Comparison of ENCODE assay signal across 9 mouse cellular contexts in the genomic region with DNA sequence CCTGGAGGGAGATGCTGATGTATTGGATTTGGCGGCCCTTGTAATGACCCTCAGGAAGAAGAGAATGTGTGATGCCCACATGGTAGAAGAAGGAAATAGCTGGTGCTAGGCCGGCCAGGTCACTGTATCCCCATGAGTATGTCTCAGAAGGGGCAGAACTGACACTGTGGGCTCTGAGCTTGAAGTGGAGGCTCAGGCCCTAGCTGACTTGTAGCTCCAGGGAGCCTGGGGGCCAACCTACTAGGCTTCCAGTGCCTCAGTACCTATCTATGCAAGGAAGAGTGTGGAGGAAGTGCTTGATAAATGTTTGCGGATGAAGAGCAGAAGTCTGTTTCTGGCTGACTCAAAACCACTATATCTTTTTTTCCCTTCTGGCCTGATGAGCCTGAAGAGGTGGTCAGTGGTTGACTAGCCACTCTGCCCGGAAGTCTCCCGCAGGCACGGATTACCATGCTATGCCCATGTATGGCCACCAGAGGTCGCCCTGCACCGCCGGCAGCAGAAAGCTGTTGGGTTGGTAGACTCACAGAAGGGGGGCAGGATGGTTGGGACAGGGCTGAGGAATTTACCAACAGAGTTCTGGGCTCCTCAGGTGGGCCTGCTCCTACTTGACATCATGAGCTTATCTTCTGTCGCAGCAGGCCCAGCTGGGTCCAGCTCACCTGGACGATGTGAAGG. TPM values are rescaled to one million over a fixed set of nuclear protein-coding genes. Genes with fewer than 3 reads are reported as not detected.
DNase-seq lines count a peak whose midpoint lies in the region; ATAC-seq lines count a peak whose summit lies in the region.
"Had no signal": no experiment of that assay in that cellular context is flagged by ENCODE, and none has a peak within 500 bp of the region (broad histone marks: within the 10 kb centered on the region; RNA-seq: fewer than 3 reads in every experiment).

No protein-coding gene starts in this region.

- 22% methylated on average over 11 of the region's 11 CpGs for WGBS in embryonic facial prominence, embryonic 11.5 days
- 23% methylated on average over 11 of the region's 11 CpGs for WGBS in large intestine, adult 2 months

- H3K9me3 ChIP-seq in embryonic facial prominence, embryonic 11.5 days (replicated peaks; ENCODE audit: control insufficient read depth, low read length), result no peaks in the 10 kb centered on the region

- H3K4me2 ChIP-seq in embryonic facial prominence, embryonic 11.5 days (ENCODE audit: low read depth, low read length), result no peak overlapping the region

- no peak overlapping the region for H3K9ac ChIP-seq in embryonic facial prominence, embryonic 11.5 days (replicated peaks; ENCODE audit: low read length)

- H3K36me3 ChIP-seq in embryonic facial prominence, embryonic 11.5 days (replicated peaks; ENCODE audit: control insufficient read depth, insufficient read depth, low read depth, low read length), result no peaks in the 10 kb centered on the region

- H3K27ac ChIP-seq in embryonic facial prominence, embryonic 11.5 days (replicated peaks; ENCODE audit: low read depth, low read length), result no peak overlapping the region

- ATAC-seq in embryonic facial prominence, embryonic 11.5 days (replicated peaks; ENCODE audit: insufficient number of reproducible peaks, low FRiP score, low TSS enrichment, low read depth), result 0 out of 2 replicates have a peak, but pooled peaks have one; percentile 64

- no peak overlapping the region for H3K4me3 ChIP-seq in embryonic facial prominence, embryonic 11.5 days (ENCODE audit: low read depth, low read length)
- H3K4me3 ChIP-seq: erythroblast, embryonic 14.5 days had no signal

- H3K4me1 ChIP-seq in embryonic facial prominence, embryonic 11.5 days (ENCODE audit: control insufficient read depth, insufficient read depth, low read length), result no peaks in the 10 kb centered on the region

- no peaks in the 10 kb centered on the region for H3K27me3 ChIP-seq in embryonic facial prominence, embryonic 11.5 days (ENCODE audit: control insufficient read depth, insufficient read depth, low read length)

- intact Hi-C loops in heart, postnatal 14 days (cut with DNase I), result loop anchor here (2.0 to 5.0 kb wide), 5 partner anchors 39 to 324 kb away; no protein-coding TSS in a partner anchor

- peak; percentile 72 for DNase-seq in CD4-positive helper T cell, adult 2 months (ENCODE audit: low read depth, low spot score)
- peak; percentile 87 for DNase-seq in adrenal gland, postnatal 10 days
- peak; percentile 74 for DNase-seq in embryonic facial prominence, embryonic 11.5 days (ENCODE audit: low spot score)
- peak; percentile 81 to 89 for DNase-seq in heart, postnatal 14 days
- DNase-seq in large intestine, adult 2 months (ENCODE audit: low read depth, low spot score), result peak; percentile 11
- peak; percentile 82 for DNase-seq in lung, postnatal 14 days
- DNase-seq in ovary, postnatal 10 days (ENCODE audit: low spot score), result peak; percentile 65
- peak; percentile 77 for DNase-seq in thymus, postnatal 25 days

RNA-seq across cellular contexts. Expression of a gene that starts 10.5 kb away (rescaled TPM):
- 10 to 100 TPM; 68.2 to 83.6 TPM for total RNA-seq in adrenal gland, postnatal 10 days (2021)
- 3.1 and 4.4 TPM in 2 replicates for polyA plus RNA-seq in embryonic facial prominence, embryonic 11.5 days (2014; fragmentation: Nextera tagmentation; extraction: Ambion mirVana)
- 10 to 100 TPM; 70.6 to 73.4 TPM for total RNA-seq in heart, postnatal 14 days (2021)
- polyA plus RNA-seq in large intestine, adult 2 months (2012; rRNA removed), result 18.9 and 19.0 TPM in 2 replicates

RNA-seq across cellular contexts. Expression of a gene that starts 24.8 kb away (rescaled TPM):
- 10 to 100 TPM; 16.1 to 19.5 TPM for total RNA-seq in adrenal gland, postnatal 10 days (2021)
- 61.6 and 64.2 TPM in 2 replicates for polyA plus RNA-seq in embryonic facial prominence, embryonic 11.5 days (2014; fragmentation: Nextera tagmentation; extraction: Ambion mirVana)
- 10 to 100 TPM; 21.6 to 22.2 TPM for total RNA-seq in heart, postnatal 14 days (2021)
- 21.3 and 22.5 TPM in 2 replicates for polyA plus RNA-seq in large intestine, adult 2 months (2012; rRNA removed)

RNA-seq across cellular contexts. Expression of a gene that starts 51.7 kb away (rescaled TPM):
- total RNA-seq in adrenal gland, postnatal 10 days (2021), result 1 to 10 TPM; 8.2 to 9.5 TPM
- 0.77 and 1.1 TPM in 2 replicates for polyA plus RNA-seq in embryonic facial prominence, embryonic 11.5 days (2014; fragmentation: Nextera tagmentation; extraction: Ambion mirVana)
- 1 to 10 TPM; 2.1 to 2.6 TPM for total RNA-seq in heart, postnatal 14 days (2021)
- 0.71 and 1.0 TPM in 2 replicates for polyA plus RNA-seq in large intestine, adult 2 months (2012; rRNA removed)
- polyA plus RNA-seq: erythroblast, embryonic 14.5 days had no signal

Comparison
In these comparisons a context has a peak if more than half of its experiments do, and no peak if none do; other contexts are left out.
1. DNase-seq: peak in every context shown above with its lines; median percentile 87 in adrenal gland, postnatal 10 days; 85 in heart, postnatal 14 days; 82 in lung, postnatal 14 days; 77 in thymus, postnatal 25 days; 74 in embryonic facial prominence, embryonic 11.5 days; 72 in CD4-positive helper T cell, adult 2 months; 65 in ovary, postnatal 10 days; 11 in large intestine, adult 2 months.